Mouse (Mus musculus) bone marrow macrophage, adult 2 months (primary cell): ENCODE measurements around the gene Gm10134.

Experiments used
- CTCF ChIP-seq: IDR thresholded peaks from 2 replicates; pipeline ENCODE4 v1.5.1; 2012; ENCODE audit warnings: low read depth, mild to moderate bottlenecking, low read length, moderate library complexity
- POLR2A ChIP-seq: IDR thresholded peaks from 2 replicates; pipeline ENCODE4 v1.6.1; 2012; ENCODE audit warnings: mild to moderate bottlenecking, low read depth, low read length, borderline replicate concordance

DNA sequence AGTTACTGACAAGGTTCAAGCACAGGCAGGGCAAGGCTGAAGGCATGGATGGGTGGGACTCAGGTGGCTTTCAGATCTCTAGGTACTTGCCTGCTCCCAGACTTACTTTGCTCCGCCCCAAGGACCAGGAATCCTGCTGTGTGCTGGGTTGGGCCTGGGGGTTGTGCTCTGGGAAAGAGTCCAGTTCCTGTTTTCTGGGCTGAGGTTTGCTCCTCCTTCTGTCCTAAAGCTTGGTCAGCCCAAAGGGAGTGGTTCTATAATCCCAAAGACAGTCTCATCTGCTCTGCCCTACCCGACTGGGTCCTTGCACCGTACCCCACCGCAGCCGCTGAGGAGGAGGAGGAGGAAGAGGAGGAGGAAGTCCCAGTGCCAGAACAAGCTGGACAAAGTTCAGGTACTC lies 9.2 kb upstream of the Gm10134 start, which contains the start of gene Gbgt1:
- no peak for TF ChIP-seq CTCF
- TF ChIP-seq POLR2A, result no peak
